Mouse (Mus musculus): ENCODE data around the gene Col20a1. TPM values are rescaled to one million over a fixed set of nuclear protein-coding genes. Genes with fewer than 3 reads are reported as not detected.
A peak's percentile ranks its signal among the peaks of the same experiment; 100 is the strongest.

Col20a1 gene
- polyA plus RNA-seq, 1 experiment from 2014 or later, result 0.08 TPM

DNA sequence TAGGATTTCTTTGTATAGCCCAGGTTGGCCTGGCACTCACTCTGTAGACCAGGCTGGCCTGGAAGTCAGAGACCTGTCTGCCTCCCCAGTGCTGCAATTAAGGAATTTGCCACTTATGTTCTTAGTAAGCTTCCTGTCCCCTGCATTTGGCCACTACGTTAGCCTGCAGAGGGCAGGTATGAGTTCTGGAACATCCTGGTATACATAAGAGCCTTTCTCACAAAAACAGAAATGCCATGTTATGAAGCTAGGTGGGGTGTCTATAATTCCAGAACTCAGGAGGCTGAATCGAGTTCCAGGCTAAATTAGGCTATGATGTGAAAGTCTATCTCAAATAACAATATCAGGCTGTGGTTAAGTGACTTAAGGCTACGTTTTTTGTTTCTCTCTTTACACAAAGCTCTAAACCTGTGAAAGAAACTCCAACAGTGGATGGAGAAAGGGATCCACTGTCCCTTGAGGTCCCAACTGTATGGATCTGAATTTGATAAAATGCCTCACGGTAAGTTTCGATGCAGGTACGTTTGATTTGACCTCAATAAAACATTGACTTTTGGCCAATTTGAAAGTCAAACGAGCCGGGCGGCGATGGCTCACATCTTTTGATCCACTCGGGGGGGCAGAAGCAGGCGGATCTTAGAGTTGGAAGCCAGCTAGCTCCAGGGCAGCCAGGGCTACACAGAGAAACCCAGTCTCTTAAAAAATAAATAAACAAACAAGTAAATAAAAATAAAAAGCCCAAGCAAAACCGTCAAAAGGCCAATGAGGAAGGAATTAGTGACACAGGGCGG is 20.0 kb upstream of the Col20a1 start:
- H3K27me3 ChIP-seq, result no peaks in the 10 kb centered on the region

DNA sequence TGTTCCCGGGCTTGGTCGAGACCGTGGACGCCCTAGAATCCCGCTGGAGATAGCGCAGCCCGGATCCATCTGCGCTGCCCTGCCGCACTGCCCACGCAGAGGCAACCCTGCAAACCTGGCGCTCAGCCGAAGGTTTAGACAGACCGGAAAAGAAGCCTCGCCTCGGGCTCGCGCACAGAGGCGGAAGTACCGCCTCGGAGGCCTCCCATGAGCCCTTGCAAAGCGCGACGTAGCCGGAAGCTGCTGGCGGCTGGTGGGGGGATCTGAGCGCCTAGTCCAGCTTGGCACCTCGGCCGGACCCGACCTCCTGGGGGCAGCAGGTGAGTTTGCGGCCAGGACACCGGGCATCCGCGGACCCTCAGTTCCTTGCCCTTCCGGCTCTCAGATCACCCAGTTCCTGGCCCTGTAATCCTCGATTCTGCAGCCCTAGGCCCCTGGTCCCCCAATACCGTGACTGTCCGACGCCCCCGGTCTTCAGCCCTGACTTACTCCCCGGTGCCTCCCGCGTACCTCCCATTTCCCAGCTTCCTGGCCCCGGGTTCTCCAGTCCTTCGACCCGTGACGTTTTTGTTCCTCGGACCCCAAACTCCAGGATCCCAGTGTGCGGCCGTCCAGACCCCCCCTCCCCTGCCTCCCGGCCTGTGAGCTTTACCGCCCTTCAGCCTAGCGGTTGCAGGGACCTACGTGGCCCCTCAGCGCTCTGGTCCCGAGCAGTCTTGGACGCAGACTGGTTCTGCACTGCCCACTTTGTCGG is 19.1 kb upstream of the Col20a1 start, which contains the start of gene Arfgap1:
Arfgap1 (plus strand) TSS at position 216 of the 754 bp plus-strand sequence.
- H3K9me3 ChIP-seq, result no peaks in the 10 kb centered on the region
- peak within 1 kb of the TSS; percentile 77 for H3K4me2 ChIP-seq (replicated peaks)
- peak within 1 kb of the TSS; percentile 74 for H3K4me3 ChIP-seq
- H3K27ac ChIP-seq (replicated peaks), result peak within 1 kb of the TSS; percentile 88
- H3K4me1 ChIP-seq, result peaks cover 25% of the 10 kb centered on the region
- peaks cover 22% of the 10 kb centered on the region for H3K36me3 ChIP-seq
- H3K9ac ChIP-seq (replicated peaks), result peak within 1 kb of the TSS; percentile 92
- no peaks in the 10 kb centered on the region for H3K27me3 ChIP-seq
- under 1% methylated on average over 57 of the region's 57 CpGs for WGBS
- ATAC-seq (replicated peaks), result peak; percentile 92

More for the DNA sequence above, 20.0 kb upstream of the Col20a1 start:
- no peak for ATAC-seq (replicated peaks)
- WGBS, result 13% methylated on average over 14 of the region's 14 CpGs
- H3K9ac ChIP-seq (replicated peaks), result peak overlapping the region; percentile 92
- H3K4me3 ChIP-seq, result peak overlapping the region; percentile 74
- peak overlapping the region; percentile 88 for H3K27ac ChIP-seq (replicated peaks)
- H3K4me2 ChIP-seq (replicated peaks), result peak overlapping the region; percentile 77
- peaks cover 14% of the 10 kb centered on the region; the same call in 1 of the 2 replicates for H3K36me3 ChIP-seq
- peaks cover 25% of the 10 kb centered on the region for H3K4me1 ChIP-seq
- no peaks in the 10 kb centered on the region for H3K9me3 ChIP-seq

DNA sequence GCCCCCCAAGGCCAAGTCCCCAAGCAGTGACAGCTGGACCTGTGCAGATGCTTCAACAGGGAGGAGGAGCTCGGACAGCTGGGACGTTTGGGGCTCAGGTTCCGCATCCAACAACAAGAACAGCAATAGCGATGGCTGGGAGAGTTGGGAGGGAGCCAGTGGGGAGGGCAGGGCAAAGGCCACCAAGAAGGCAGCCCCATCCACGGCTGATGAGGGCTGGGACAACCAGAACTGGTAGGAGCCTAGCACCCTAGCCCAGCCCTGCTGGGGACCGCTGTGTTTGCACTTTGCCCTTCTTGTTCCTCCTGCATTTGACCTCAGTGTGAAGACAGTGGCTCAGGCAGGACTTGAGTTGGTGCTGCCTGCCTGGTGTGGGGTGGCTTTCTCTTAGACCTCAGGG is 5.2 kb upstream of the Col20a1 start:
- H3K27me3 ChIP-seq, result no peaks in the 10 kb centered on the region
- H3K4me2 ChIP-seq (replicated peaks), result no peak overlapping the region
- no peak overlapping the region for H3K4me3 ChIP-seq
- no peak overlapping the region for H3K27ac ChIP-seq (replicated peaks)
- H3K36me3 ChIP-seq, result peaks cover 69% of the 10 kb centered on the region
- H3K9ac ChIP-seq (replicated peaks), result no peak overlapping the region
- ATAC-seq (replicated peaks), result no peak
- 82% methylated on average over 6 of the region's 6 CpGs for WGBS
- H3K4me1 ChIP-seq, result no peaks in the 10 kb centered on the region
- no peaks in the 10 kb centered on the region for H3K9me3 ChIP-seq

DNA sequence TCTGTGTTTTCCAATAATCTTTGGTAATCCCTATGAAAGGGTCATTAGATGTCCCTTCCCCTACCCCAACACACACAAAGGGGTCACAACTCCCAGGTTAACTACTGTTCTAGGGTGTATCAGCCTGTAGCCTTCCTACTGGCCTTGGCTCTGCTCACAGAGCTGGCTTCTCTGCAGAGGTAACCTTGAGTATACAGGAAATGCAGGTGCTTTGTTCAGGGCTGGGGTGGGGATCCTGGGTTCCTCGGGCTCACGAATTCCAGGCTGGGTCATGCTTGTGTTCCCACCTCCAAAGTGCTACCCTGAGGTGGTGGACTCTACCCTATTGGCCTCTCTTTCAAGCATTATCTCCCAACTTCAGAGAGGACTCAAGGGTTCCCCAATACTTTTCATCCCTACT is 700 bp upstream of the Col20a1 start:
- Histone ChIP-seq H3K36me3 (peaks cover 24% of the 10 kb centered on the region), H3K4me1 (no peaks in the 10 kb centered on the region), H3K4me2 (replicated peaks) (no peak overlapping the region), H3K9ac (replicated peaks) (no peak overlapping the region), H3K27me3 (no peaks in the 10 kb centered on the region), H3K9me3 (no peaks in the 10 kb centered on the region), H3K27ac (replicated peaks) (no peak overlapping the region), H3K4me3 (no peak overlapping the region)
- no peak for ATAC-seq (replicated peaks)
- 88% methylated on average over 2 of the region's 2 CpGs for WGBS

DNA sequence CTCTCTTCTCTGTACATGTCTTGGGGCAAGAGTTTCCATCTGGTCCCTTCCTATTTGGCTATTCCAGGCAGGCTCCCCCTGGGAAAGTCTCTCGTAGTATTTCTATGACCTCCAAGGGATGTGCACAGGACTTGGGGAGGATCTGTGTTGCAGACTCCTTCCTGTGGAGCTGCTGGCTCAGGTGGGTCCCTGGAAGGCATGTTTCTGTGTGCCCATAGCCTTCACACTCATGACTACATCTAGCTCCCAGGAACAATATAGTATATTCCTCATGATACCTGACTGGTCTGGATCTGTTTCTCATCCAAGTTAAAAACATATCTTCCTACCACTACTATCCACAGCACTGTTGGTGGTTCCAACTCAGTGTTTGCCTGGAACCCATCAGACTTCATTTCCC is 666 bp downstream of the Col20a1 start:
- Histone ChIP-seq H3K4me3 (no peak overlapping the region), H3K9ac (replicated peaks) (no peak overlapping the region), H3K4me1 (no peaks in the 10 kb centered on the region), H3K27me3 (no peaks in the 10 kb centered on the region), H3K36me3 (peaks cover 10% of the 10 kb centered on the region), H3K27ac (replicated peaks) (no peak overlapping the region), H3K4me2 (replicated peaks) (no peak overlapping the region), H3K9me3 (no peaks in the 10 kb centered on the region)
- no peak for ATAC-seq (replicated peaks)
- WGBS, result 87% methylated on average over 1 of the region's 1 CpGs

DNA sequence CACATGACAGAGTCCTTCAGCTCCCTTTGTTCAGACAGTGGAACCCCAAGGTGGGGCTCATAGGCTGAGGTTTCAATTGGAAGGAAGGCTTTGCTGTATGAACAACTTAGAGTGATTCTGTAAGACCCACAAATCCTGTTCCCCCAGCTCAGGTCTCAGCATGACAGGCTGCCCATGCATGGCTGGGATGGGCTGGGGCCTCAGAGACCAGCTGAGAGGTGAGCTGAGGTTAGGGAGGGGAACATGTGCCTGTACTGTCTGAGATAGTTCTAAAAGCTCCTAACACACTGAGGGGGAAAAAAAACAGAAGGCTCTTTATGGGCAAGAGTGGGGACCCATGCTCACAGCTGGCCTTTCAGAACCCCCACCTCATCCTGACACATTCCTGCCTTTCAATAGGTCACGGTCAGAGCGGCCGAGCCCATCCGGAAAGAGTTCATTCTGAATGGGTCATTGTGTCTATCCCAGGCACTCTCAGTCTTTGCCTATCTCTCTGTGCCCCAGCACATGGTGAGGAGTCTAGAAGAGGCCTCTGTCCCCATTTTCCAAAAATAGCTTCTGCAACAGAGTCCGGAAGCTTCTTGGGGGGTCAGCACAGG is 1.2 kb downstream of the Col20a1 start:
- Histone ChIP-seq H3K9me3 (no peaks in the 10 kb centered on the region), H3K4me2 (replicated peaks) (no peak overlapping the region), H3K9ac (replicated peaks) (no peak overlapping the region), H3K27me3 (no peaks in the 10 kb centered on the region), H3K27ac (replicated peaks) (no peak overlapping the region), H3K36me3 (0 out of 2 replicates have a peak, but pooled peaks cover 5% of the 10 kb centered on the region), H3K4me3 (no peak overlapping the region), H3K4me1 (no peaks in the 10 kb centered on the region)
- no peak for ATAC-seq (replicated peaks)
- WGBS, result 56% methylated on average over 5 of the region's 5 CpGs

DNA sequence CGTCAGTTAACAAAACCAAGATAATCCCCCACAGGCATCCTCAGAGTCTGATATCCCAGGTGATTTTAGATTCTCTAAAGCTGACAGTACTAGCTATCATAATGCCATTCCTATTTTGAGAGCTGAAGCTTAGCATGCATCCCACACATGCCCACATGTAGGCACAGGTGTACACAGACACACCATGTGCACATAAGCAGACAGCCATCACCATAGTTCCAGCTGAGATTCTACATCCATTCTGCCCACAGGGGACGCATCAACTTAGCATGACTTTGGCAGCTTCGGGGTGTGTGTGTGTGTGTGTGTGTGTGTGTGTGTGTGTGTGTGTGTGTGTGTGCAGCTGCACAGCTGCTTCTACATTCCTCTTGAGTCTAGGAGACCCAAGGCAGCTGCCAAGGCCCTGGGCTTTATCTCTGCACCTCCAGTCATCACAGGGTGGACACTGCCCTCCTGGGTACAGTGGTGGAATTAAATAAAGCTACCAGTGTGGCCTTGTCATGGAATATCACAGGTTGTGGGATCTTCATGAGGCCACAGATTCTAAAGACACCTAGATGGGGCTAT is 2.1 kb downstream of the Col20a1 start:
- no peak overlapping the region for H3K4me3 ChIP-seq
- H3K36me3 ChIP-seq, result no peaks in the 10 kb centered on the region
- 66% methylated on average over 3 of the region's 3 CpGs for WGBS
- no peak overlapping the region for H3K27ac ChIP-seq (replicated peaks)
- H3K27me3 ChIP-seq, result no peaks in the 10 kb centered on the region
- H3K9me3 ChIP-seq, result no peaks in the 10 kb centered on the region
- ATAC-seq (replicated peaks), result no peak
- no peak overlapping the region for H3K9ac ChIP-seq (replicated peaks)
- H3K4me1 ChIP-seq, result no peaks in the 10 kb centered on the region
- no peak overlapping the region for H3K4me2 ChIP-seq (replicated peaks)

DNA sequence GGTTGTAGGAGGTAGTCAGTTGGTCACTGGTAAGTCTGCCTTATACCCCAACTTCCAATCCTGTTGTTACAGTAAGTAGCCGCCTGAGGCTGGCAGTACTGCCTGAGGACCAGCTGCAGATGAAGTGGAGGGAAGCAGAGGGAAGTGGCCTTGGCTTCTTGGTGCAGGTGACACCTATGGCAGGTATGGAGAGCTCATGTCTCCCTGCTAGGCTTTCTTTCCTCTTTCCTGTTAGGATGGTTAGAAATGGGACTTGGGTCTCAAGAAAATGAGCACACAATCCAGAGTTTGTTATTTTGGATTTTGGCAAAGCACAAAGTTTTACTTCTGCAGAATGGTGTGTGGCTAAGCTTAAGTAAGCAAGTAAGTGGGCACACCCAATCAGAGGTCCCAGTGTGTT is 2.6 kb downstream of the Col20a1 start:
- no peaks in the 10 kb centered on the region for H3K36me3 ChIP-seq
- ATAC-seq (replicated peaks), result no peak
- H3K9me3 ChIP-seq, result no peaks in the 10 kb centered on the region
- H3K4me2 ChIP-seq (replicated peaks), result no peak overlapping the region
- WGBS, result 77% methylated on average over 1 of the region's 1 CpGs
- H3K9ac ChIP-seq (replicated peaks), result no peak overlapping the region
- H3K4me3 ChIP-seq, result no peak overlapping the region
- H3K4me1 ChIP-seq, result no peaks in the 10 kb centered on the region
- H3K27me3 ChIP-seq, result no peaks in the 10 kb centered on the region
- H3K27ac ChIP-seq (replicated peaks), result no peak overlapping the region

DNA sequence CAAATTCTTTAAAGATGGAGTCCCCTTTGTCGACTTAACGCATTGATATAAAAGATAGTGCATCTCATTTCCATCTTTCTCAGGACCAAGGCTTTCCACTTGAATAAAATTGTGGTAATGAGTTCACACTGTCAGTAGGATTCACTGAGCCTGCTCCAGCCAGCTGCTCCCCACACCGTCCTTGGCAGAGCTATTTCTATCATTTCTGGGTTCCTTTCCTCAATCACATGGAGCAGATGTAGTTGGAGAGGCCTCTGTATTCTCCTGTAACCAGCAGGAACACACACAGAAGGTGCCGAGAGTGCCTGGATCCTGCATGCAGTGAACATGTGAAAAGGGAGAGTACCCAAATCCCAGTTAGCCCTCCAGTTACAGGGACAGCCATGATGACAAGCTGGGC is 4.0 kb downstream of the Col20a1 start:
- 49% methylated on average over 4 of the region's 4 CpGs for WGBS
- H3K9ac ChIP-seq (replicated peaks), result no peak overlapping the region
- no peaks in the 10 kb centered on the region for H3K9me3 ChIP-seq
- no peak overlapping the region for H3K4me3 ChIP-seq
- no peaks in the 10 kb centered on the region for H3K27me3 ChIP-seq
- H3K27ac ChIP-seq (replicated peaks), result 0 out of 2 replicates have a peak overlapping the region, but pooled peaks have one; percentile 19
- no peaks in the 10 kb centered on the region for H3K4me1 ChIP-seq
- H3K4me2 ChIP-seq (replicated peaks), result no peak overlapping the region
- H3K36me3 ChIP-seq, result no peaks in the 10 kb centered on the region
- no peak for ATAC-seq (replicated peaks)

DNA sequence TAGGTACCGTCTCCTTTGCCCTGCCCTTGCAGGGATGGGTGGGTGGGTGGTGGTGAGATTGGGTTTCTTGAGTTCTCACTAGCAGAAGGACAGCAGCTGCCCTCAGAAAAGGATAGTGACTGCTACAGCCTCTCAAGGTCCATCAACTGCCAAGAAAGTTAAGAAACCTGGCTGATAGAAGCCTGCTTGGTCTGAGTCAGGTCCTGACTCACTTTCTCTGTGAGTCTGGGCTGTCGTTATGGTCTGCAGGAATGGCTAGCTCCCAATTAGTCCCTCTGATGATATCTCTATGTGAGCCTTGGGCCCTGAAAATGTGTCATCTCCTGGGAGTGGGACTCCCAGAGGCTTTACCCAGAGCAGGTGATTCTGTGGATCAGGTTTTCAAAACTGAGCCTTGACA is 8.0 kb downstream of the Col20a1 start:
- no peak overlapping the region for H3K9ac ChIP-seq (replicated peaks)
- no peak for ATAC-seq (replicated peaks)
- 78% methylated on average over 2 of the region's 2 CpGs for WGBS

DNA sequence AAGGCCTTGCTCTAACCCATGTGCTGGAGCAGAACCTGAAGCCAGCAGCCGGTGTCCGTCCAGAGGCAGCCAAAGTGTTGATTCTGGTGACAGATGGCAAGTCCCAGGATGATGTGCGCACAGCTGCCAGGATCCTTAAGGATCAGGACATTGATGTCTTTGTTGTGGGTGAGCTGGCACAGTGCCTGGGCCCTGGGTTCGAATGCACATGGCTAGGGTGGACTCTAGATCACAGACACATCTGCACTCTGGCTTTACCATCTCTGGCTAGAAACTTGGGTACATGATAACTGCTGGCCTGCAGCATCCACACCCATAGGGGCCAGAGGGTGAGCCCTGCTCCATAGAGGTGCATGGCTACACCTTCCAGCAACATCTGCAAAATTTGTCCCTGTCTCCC is 9.1 kb downstream of the Col20a1 start:
- Histone ChIP-seq H3K36me3 (no peaks in the 10 kb centered on the region), H3K4me1 (no peaks in the 10 kb centered on the region), H3K27me3 (no peaks in the 10 kb centered on the region), H3K9ac (replicated peaks) (no peak overlapping the region), H3K4me2 (replicated peaks) (no peak overlapping the region), H3K9me3 (no peaks in the 10 kb centered on the region), H3K4me3 (no peak overlapping the region), H3K27ac (replicated peaks) (no peak overlapping the region)
- no peak for ATAC-seq (replicated peaks)
- 82% methylated on average over 4 of the region's 4 CpGs for WGBS

More for the DNA sequence above, 8.0 kb downstream of the Col20a1 start:
- Histone ChIP-seq H3K9me3 (no peaks in the 10 kb centered on the region), H3K4me1 (no peaks in the 10 kb centered on the region), H3K36me3 (no peaks in the 10 kb centered on the region), H3K27me3 (no peaks in the 10 kb centered on the region), H3K27ac (replicated peaks) (no peak overlapping the region), H3K4me2 (replicated peaks) (no peak overlapping the region), H3K4me3 (no peak overlapping the region)

DNA sequence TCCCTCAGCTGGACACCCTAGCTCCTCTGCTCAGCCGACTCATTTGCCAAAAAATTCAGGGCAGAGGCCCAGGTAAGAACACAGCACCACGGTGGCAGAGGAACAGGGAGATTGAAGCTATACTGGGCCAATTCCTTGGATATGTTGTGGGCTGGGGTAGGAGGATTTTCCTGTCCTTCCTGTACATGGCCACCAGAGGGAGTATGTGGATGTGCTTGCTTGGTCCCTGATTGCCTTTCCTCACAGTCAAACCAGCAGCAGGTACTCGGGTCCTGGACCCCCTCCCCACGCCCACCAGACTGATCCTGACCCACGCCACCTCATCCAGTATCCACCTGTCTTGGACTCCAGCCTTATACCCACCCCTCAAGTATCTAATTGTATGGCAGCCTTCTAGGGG is 10.1 kb downstream of the Col20a1 start:
- 11% methylated on average over 5 of the region's 5 CpGs for WGBS
- H3K9me3 ChIP-seq, result no peaks in the 10 kb centered on the region

More for the DNA sequence above, 10.1 kb downstream of the Col20a1 start:
- no peaks in the 10 kb centered on the region for H3K4me1 ChIP-seq
- H3K4me2 ChIP-seq (replicated peaks), result no peak overlapping the region
- no peak overlapping the region for H3K4me3 ChIP-seq
- no peak overlapping the region for H3K27ac ChIP-seq (replicated peaks)
- ATAC-seq (replicated peaks), result peak; percentile 80
- no peak overlapping the region for H3K9ac ChIP-seq (replicated peaks)
- H3K36me3 ChIP-seq, result no peaks in the 10 kb centered on the region
- H3K27me3 ChIP-seq, result no peaks in the 10 kb centered on the region

Data from forebrain, embryonic 15.5 days (tissue).